ENCODE assay signal across 8 mouse cellular contexts in genomic region chr15:102746488-102747285, GRCm38 (mm10). TPM values are rescaled to one million over a fixed set of nuclear protein-coding genes. Genes with fewer than 3 reads are reported as not detected.
DNase-seq lines count a peak whose midpoint lies in the region; ATAC-seq and TF ChIP-seq lines count a peak whose summit lies in the region.

No protein-coding gene starts in this region.

- no peak for TF ChIP-seq EP300 in ES-Bruce4 (IDR thresholded peaks at IDR 0.05; ENCODE audit: insufficient read depth, low read depth, low read length)

- no peak overlapping the region for H3K27ac ChIP-seq in ES-Bruce4 (ENCODE audit: insufficient read depth, low read length)
- H3K27ac ChIP-seq in embryonic facial prominence, embryonic 12.5 days = no peak overlapping the region
- no peak overlapping the region for H3K27ac ChIP-seq in heart, embryonic 13.5 days (replicated peaks)

- peak overlapping the region; percentile 69 for H3K4me3 ChIP-seq in ES-Bruce4 (ENCODE audit: low read depth, low read length)
- H3K4me3 ChIP-seq in embryonic facial prominence, embryonic 12.5 days = peak overlapping the region; percentile 49
- H3K4me3 ChIP-seq in heart, embryonic 13.5 days = peak overlapping the region; percentile 59

- H3K36me3 ChIP-seq in ES-Bruce4 (ENCODE audit: control insufficient read depth, insufficient read depth, low read length, poor library complexity, severe bottlenecking) = no peaks in the 10 kb centered on the region
- H3K36me3 ChIP-seq in embryonic facial prominence, embryonic 12.5 days = no peaks in the 10 kb centered on the region
- H3K36me3 ChIP-seq in heart, embryonic 13.5 days = no peaks in the 10 kb centered on the region

- no peaks in the 10 kb centered on the region for H3K9me3 ChIP-seq in ES-Bruce4 (replicated peaks; ENCODE audit: control insufficient read depth, insufficient read depth, low read length, poor library complexity, severe bottlenecking)
- no peaks in the 10 kb centered on the region for H3K9me3 ChIP-seq in embryonic facial prominence, embryonic 12.5 days
- H3K9me3 ChIP-seq in heart, embryonic 13.5 days = no peaks in the 10 kb centered on the region

- peak; percentile 63 to 70 for DNase-seq in adrenal gland, adult 18-20 months (ENCODE audit: low spot score in 2 of 2)
- peak; percentile 23 to 50 for DNase-seq in kidney, postnatal 36 days
- DNase-seq in lung, postnatal 10 days = peak; percentile 30
- peak; percentile 79 to 83 for DNase-seq in right cerebral cortex, postnatal 10 days (ENCODE audit: low spot score in 2 of 2)
- no peak for DNase-seq in yolk sac, embryonic 10.5 days (ENCODE audit: low spot score)

- WGBS in embryonic facial prominence, embryonic 12.5 days = under 1% methylated on average over 75 of the region's 75 CpGs
- under 1% methylated on average over 74 of the region's 75 CpGs for WGBS in heart, embryonic 13.5 days

- H3K9ac ChIP-seq in ES-Bruce4 (ENCODE audit: low read depth, poor library complexity, severe bottlenecking) = peak overlapping the region; percentile 80
- H3K9ac ChIP-seq in embryonic facial prominence, embryonic 12.5 days = peak overlapping the region; percentile 31
- peak overlapping the region; percentile 75 for H3K9ac ChIP-seq in heart, embryonic 13.5 days

- no peak; the same call in 1 of the 2 replicates for ATAC-seq in embryonic facial prominence, embryonic 12.5 days (ENCODE audit: insufficient number of reproducible peaks, insufficient read depth, low FRiP score, low TSS enrichment)
- ATAC-seq in heart, embryonic 13.5 days (ENCODE audit: extremely low read depth, insufficient number of reproducible peaks, low FRiP score, low TSS enrichment) = no peak

- H3K4me2 ChIP-seq in embryonic facial prominence, embryonic 12.5 days (replicated peaks) = peak overlapping the region; percentile 75
- peak overlapping the region; percentile 83 for H3K4me2 ChIP-seq in heart, embryonic 13.5 days

- peaks cover 5% of the 10 kb centered on the region for H3K27me3 ChIP-seq in ES-Bruce4 (ENCODE audit: control insufficient read depth, insufficient read depth, low read length, poor library complexity, severe bottlenecking)
- H3K27me3 ChIP-seq in embryonic facial prominence, embryonic 12.5 days = peaks cover 89% of the 10 kb centered on the region
- H3K27me3 ChIP-seq in heart, embryonic 13.5 days (replicated peaks) = peaks cover 96% of the 10 kb centered on the region

- H3K4me1 ChIP-seq in ES-Bruce4 (ENCODE audit: control insufficient read depth, insufficient read depth, low read length) = no peaks in the 10 kb centered on the region
- peaks cover 18% of the 10 kb centered on the region; the same call in 1 of the 2 replicates for H3K4me1 ChIP-seq in embryonic facial prominence, embryonic 12.5 days
- H3K4me1 ChIP-seq in heart, embryonic 13.5 days = peaks cover 7% of the 10 kb centered on the region

- no peak for TF ChIP-seq CTCF in ES-Bruce4 (IDR thresholded peaks at IDR 0.05; ENCODE audit: low read depth, low read length)

- TF ChIP-seq POLR2A in ES-Bruce4 (IDR thresholded peaks at IDR 0.05; ENCODE audit: insufficient read depth, low read length) = no peak

RNA-seq across cellular contexts. Expression of gene Calcoco1, which starts 24.7 kb away (rescaled TPM):
- 47.9 and 51.9 TPM in 2 replicates for polyA plus RNA-seq in ES-Bruce4 (2011; ENCODE audit: insufficient read depth, insufficient read length, low read depth, missing spikeins)
- total RNA-seq in adrenal gland, adult 18-20 months (2021) = 100 to 1,000 TPM in 1 of 2 experiments, 10 to 100 TPM in 1; 95.4 to 106 TPM
- polyA plus RNA-seq in embryonic facial prominence, embryonic 12.5 days (2016; fragmentation: Nextera tagmentation; extraction: Ambion mirVana) = 46.4 and 50.2 TPM in 2 replicates
- polyA plus RNA-seq in heart, embryonic 13.5 days (2015; fragmentation: Nextera tagmentation; extraction: Ambion mirVana) = 50.8 and 54.6 TPM in 2 replicates
